Mouse (Mus musculus): ENCODE measurements at regions not wholly inside any gene's neighbourhood (a gene's known extent, or its start where the extent isn't known, plus 50 kb on each side); places are given as distances from the start of the nearest gene placed in this dataset.

DNA sequence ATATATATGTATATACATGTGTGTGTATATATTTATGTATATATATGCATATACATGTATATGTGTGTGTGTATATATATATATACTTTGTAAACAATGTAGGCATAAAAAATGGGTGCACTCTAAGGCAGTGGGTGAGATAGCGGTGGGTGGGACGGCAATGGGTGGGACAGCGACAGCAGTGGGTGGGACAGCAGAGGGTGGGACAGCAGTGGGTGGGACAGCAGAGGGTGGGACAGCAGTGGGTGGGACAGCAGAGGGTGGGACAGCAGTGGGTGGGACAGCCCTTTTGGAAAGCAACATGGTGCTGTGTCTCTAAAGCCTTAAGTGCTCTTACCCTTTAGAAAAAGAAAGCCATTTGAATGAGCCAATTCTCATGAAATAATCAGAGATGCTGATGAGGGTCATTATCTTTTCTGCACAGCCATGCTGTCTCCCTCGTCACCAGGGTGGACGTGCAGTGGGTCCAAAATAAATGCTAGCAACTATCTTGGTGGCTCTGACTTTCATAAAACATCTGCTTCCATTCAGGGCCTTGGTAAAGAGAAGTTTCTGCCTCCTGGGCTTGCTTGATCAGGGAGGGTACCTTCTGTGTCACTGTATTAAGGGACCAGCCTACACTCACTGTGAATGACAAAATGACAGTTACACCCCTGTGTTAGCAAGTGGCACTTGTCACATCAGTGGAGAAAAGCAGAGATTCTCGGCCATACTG is 119.3 kb upstream of the Slc44a1 start:
- no peak for DNase-seq (ENCODE audit: low read depth, low spot score)

DNA sequence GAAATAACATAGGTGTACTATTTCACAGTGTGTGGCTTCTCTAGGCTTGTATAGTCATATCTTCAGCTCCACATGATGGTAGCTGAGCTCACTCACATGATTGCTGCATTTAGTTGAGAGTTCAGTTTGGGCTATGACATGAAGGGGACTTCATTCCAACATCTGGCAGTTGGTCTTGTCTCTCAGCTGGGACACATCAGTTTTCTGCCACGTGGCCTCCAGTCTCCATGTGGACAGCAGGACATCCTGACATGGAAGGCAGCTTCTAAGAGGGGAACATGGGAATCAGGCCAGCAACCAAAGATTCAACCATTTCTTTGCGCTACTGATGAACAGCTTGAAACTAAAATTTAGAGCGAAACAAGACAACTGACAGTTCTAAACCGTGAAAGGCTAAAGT is 121.2 kb upstream of the Slc44a1 start:
- DNase-seq (ENCODE audit: low read depth, low spot score): no peak

GRCm38 (mm10) chr4:53318181-53318580 is 122.0 kb upstream of the Slc44a1 start:
- DNase-seq (ENCODE audit: low read depth, low spot score): no peak

GRCm38 (mm10) chr4:53317453-53317824 is 122.8 kb upstream of the Slc44a1 start:
- no peak for DNase-seq (ENCODE audit: low read depth, low spot score)

DNA sequence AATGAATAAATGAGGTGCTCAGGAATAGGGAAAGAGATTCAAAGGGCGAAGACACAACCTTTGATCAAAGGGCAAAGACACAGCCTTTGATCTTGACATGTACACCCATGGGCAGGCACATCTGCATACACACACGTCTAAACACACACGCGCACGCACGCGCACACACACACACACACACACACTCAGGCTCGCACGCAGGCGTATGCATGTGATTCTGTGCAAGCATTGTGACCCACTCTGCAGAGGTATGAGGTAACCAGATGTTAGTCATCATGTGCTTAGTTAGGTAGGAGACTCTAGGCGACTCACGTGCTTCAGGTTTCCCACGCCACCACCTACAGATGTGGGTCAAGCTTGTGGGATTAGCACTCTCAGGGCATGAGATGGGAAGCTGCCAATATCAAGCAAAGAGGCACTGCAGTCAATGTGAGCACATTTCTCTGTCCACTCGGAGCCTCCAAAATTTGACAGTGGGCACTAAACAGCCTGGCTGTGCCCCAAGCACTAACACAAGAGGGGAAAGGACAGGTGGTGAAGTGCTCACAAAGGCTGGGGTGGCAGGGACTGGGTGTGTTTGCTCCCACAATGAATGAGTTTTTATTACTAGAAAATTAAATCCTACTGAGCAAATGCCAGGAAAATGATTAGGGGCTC is 123.3 kb upstream of the Slc44a1 start:
- no peak for DNase-seq (ENCODE audit: low read depth, low spot score)

DNA sequence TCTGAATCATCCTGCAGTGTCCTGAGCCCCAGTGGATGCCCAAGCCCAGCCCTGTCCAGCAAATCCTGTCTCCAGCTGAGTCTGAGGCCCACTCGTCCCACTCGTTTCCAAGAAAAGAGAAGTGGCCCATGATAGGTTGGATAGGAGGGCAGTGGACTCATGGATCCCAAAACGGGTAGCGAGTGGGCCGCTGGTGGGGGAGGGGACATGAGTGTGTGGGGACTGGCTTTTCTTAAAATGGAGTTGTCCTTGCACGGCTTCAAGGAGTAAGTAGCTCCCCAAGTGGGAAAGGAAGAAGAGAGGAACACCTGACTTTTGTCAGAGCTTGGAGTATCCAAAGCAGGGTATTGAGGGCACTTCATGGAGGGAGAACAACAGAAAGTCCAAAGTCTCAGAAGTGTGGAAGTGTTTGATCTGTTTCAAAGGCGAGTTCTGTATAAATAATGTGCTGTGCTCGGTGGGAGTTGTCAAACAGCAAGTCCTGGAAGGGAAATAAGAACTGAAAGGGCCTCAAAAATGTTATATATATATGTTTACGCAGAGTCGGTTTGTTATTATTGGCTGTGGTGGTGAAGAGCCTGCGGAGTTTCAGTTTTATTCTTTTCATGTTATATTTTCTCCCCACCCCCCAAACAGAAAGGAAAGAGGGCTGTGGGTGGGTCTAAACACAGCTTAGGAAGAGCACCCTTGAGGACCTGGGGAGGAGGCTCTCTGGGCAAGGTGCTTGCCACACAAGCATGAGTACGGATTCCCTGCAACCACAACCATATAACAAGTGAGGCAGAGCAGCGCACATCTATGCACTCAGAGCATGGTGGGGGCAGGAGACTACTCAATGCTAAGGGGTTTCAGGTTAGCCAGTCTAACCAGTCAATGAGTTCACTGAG is 124.1 kb upstream of the Slc44a1 start:
- DNase-seq (ENCODE audit: low read depth, low spot score): no peak

- DNase-seq (ENCODE audit: low read depth, low spot score): no peak
These were observed 124.9 kb upstream of the Slc44a1 start for GRCm38 (mm10) chr4:53315121-53315875.

GRCm38 (mm10) chr4:53314076-53314475 is 126.1 kb upstream of the Slc44a1 start:
- DNase-seq (ENCODE audit: low read depth, low spot score): no peak

GRCm38 (mm10) chr4:53307121-53307520 is 133.1 kb upstream of the Slc44a1 start:
- no peak for DNase-seq (ENCODE audit: low read depth, low spot score)

GRCm38 (mm10) chr4:53304782-53305385 is 135.3 kb upstream of the Slc44a1 start:
- DNase-seq (ENCODE audit: low read depth, low spot score): no peak

- DNase-seq (ENCODE audit: low read depth, low spot score): no peak
These were observed 135.9 kb upstream of the Slc44a1 start for GRCm38 (mm10) chr4:53304290-53304654.

- DNase-seq (ENCODE audit: low read depth, low spot score): no peak
These were observed 136.5 kb upstream of the Slc44a1 start for GRCm38 (mm10) chr4:53303621-53304289.

GRCm38 (mm10) chr4:53297975-53298374 is 138.3 kb upstream of the Abca1 start:
- no peak for DNase-seq (ENCODE audit: low read depth, low spot score)

- DNase-seq (ENCODE audit: low read depth, low spot score): no peak
These were observed 132.9 kb upstream of the Abca1 start for GRCm38 (mm10) chr4:53292606-53293005.

GRCm38 (mm10) chr4:53277741-53278525 is 118.2 kb upstream of the Abca1 start:
- DNase-seq (ENCODE audit: low read depth, low spot score): no peak

DNA sequence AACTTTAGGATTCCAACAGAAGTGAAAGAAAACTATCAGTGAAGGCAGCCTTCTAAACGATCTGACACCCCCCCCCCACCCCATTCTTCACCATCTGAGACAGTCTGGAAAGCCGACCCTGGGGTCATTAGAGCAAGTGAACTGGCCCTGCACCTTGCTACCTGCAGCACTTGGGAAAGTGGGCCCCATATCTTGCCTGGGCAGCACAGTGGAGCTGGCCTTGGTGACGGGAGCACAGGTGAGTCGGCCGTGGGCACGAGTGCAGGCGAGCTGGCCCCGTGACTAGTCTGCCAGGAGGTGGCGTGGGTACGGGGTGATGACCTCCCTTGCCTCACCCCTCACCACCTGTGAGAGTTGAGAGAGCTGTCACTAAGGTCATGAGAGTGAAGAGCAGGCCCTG is 110.7 kb upstream of the Abca1 start:
- no peak for DNase-seq (ENCODE audit: low read depth, low spot score)

DNA sequence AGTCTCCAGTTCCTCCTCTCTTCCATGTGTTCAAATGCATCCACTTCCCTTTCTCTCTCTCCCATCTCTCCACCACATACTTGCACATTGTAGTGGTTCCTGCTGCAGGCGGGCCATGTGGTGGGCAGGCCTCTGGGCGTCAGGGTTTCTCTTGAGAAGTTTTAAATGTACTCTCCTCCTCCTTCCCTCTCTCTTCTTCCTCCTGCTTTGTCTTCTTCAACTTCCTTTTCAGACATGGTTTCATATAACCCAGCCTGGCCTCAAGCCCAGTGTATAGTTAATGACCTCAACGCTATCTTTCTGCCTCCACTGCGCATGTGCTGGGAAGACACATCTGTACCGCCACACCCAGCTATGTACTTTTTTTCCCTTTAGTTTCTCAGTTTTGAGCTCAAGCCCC is 110.3 kb upstream of the Abca1 start:
- DNase-seq (ENCODE audit: low read depth, low spot score): no peak

DNA sequence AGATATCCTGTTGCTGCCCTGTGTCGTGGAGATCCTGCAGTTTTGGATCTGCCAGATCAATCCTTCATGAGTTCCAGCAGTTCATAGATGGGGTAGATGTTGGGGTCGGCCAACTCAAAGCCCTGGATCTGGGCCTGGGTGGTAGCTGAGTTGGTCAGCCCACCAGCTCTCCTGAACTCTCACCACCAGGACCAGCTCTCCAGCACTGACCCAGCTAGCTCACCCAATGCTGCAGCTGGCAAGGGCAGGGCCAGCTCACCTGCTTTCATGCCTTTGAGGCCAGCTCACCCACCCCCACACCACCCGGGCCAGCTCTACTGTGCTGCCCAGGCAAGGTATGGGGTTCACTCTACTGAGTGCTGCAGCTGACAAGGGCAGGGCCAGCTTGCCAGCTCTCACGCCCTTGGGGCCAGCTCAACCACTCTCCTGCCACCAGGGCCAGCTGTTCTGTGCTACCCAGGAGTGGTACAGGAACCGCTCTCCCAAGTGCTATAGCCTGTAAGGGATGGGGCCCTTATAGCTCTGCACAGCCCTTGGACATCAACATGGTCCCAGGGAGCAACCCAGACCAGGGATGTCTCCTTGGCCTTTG is 109.7 kb upstream of the Abca1 start:
- no peak for DNase-seq (ENCODE audit: low read depth, low spot score)

- no peak for DNase-seq (ENCODE audit: low read depth, low spot score)
These were observed 105.2 kb upstream of the Abca1 start for GRCm38 (mm10) chr4:53264901-53265300.

GRCm38 (mm10) chr4:53264501-53264900 is 104.8 kb upstream of the Abca1 start:
- DNase-seq (ENCODE audit: low read depth, low spot score): no peak
